Mouse (Mus musculus): ENCODE data around the gene Entpd8.

Entpd8 gene

GRCm38 (mm10) chr2:25095109-25095850 is 15.2 kb downstream of the Entpd8 start, which contains the start of gene Noxa1:
TSS of gene Noxa1 (minus strand) at chr2:25095149.
- in situ Hi-C loops (cut with MboI, MseI), result no loop called here

GRCm38 (mm10) chr2:25098005-25098615 is 18.0 kb downstream of the Entpd8 start:
- in situ Hi-C loops (cut with MboI, MseI), result no loop called here

GRCm38 (mm10) chr2:25098956-25099355 is 18.9 kb downstream of the Entpd8 start:
- in situ Hi-C loops (cut with MboI, MseI), result no loop called here

- in situ Hi-C loops (cut with MboI, MseI), result no loop called here
Observed at GRCm38 (mm10) chr2:25099703-25100102, 19.6 kb downstream of the Entpd8 start.

- in situ Hi-C loops (cut with MboI, MseI), result no loop called here
Observed at GRCm38 (mm10) chr2:25104122-25104521, 24.0 kb downstream of the Entpd8 start.

- in situ Hi-C loops (cut with MboI, MseI), result no loop called here
Observed at GRCm38 (mm10) chr2:25106045-25106444, 25.9 kb downstream of the Entpd8 start.

- in situ Hi-C loops (cut with MboI, MseI), result no loop called here
Observed at GRCm38 (mm10) chr2:25109487-25109886, 29.4 kb downstream of the Entpd8 start.

GRCm38 (mm10) chr2:25110505-25111183 is 30.5 kb downstream of the Entpd8 start:
- in situ Hi-C loops (cut with MboI, MseI), result no loop called here

- in situ Hi-C loops (cut with MboI, MseI), result no loop called here
Observed at GRCm38 (mm10) chr2:25111184-25111791, 31.2 kb downstream of the Entpd8 start.

- in situ Hi-C loops (cut with MboI, MseI), result no loop called here
Observed at GRCm38 (mm10) chr2:25114308-25114707, 34.2 kb downstream of the Entpd8 start.

GRCm38 (mm10) chr2:25115442-25115841 is 35.3 kb downstream of the Entpd8 start:
- in situ Hi-C loops (cut with MboI, MseI), result no loop called here

- in situ Hi-C loops (cut with MboI, MseI), result no loop called here
Observed at GRCm38 (mm10) chr2:25120963-25121362, 40.9 kb downstream of the Entpd8 start.

GRCm38 (mm10) chr2:25122666-25123065 is 42.6 kb downstream of the Entpd8 start:
- in situ Hi-C loops (cut with MboI, MseI), result no loop called here

GRCm38 (mm10) chr2:25123527-25123926 is 43.4 kb downstream of the Entpd8 start:
- in situ Hi-C loops (cut with MboI, MseI), result no loop called here

GRCm38 (mm10) chr2:25124411-25124810 is 44.3 kb downstream of the Entpd8 start:
- in situ Hi-C loops (cut with MboI, MseI), result no loop called here

- in situ Hi-C loops (cut with MboI, MseI), result no loop called here
Observed at GRCm38 (mm10) chr2:25125146-25125545, 45.0 kb downstream of the Entpd8 start.

GRCm38 (mm10) chr2:25126011-25127010 is 46.2 kb downstream of the Entpd8 start:
- in situ Hi-C loops (cut with MboI, MseI), result no loop called here

GRCm38 (mm10) chr2:25127206-25127605 is 47.1 kb downstream of the Entpd8 start:
- in situ Hi-C loops (cut with MboI, MseI), result no loop called here

- in situ Hi-C loops (cut with MboI, MseI), result no loop called here
Observed at GRCm38 (mm10) chr2:25128072-25128471, 48.0 kb downstream of the Entpd8 start.

- in situ Hi-C loops (cut with MboI, MseI), result no loop called here
Observed at GRCm38 (mm10) chr2:25131601-25132000, 51.5 kb downstream of the Entpd8 start.
